Mouse (Mus musculus): ENCODE results near the gene Cryzl1.

Cryzl1 gene

GRCm38 (mm10) chr16:91688619-91689334 is 40.0 kb downstream of the Cryzl1 start, which contains the start of gene Donson:
Gene Donson, minus strand, starts transcription at chr16:91688770.
- peak; percentile 64 for DNase-seq (ENCODE audit: low read depth)

DNA sequence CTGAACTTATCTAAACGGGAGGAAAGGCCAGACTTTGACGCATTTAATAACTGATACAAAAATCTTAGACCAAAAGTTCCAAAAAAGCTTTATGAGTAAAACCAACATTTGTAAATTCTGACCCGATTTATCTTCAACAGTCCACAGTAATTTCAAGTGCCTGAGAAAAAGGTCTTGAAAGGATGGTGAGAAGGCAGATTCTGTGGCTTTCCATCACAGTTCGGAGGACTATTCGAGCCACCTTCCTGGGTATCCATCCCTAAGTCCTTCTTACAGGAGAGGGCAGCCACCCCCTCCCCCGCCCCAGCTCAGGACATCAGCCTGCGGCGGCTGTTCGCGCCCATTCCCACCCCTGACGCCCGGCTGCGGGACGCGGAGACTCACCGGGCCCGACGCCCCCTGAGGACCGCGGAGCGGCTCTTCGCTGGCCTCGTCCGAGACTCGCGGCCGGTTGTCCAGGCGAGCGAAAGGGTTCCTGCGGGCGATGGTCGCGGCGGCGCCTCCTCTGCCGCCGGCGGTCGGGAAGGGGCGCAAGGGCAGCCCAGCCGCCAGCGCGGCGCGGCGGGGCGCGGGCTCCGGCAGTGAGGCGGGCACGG is 40.7 kb downstream of the Cryzl1 start:
- DNase-seq (ENCODE audit: low read depth): no peak

- DNase-seq (ENCODE audit: low read depth): no peak
Observed at GRCm38 (mm10) chr16:91686369-91686768, 42.4 kb downstream of the Cryzl1 start.

DNA sequence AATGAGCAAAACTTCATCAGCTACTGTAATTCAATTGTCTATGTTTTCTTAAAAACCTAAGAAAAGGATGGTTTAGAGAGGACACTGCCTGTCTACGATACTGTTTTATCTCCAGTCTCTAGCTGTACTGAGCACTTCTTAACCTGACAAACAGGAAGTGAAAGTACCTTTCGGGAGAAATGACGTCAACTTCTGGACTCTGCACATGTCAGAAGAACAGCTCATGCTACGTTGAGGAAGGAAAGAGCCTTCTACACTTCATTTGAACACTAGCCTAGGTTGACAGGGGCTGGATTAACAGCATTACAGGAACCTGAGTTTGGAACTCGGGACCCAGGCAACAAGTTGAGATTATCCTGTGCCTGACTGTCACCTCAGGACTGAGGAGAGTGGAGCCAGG is 43.2 kb downstream of the Cryzl1 start:
- DNase-seq (ENCODE audit: low read depth): no peak

DNA sequence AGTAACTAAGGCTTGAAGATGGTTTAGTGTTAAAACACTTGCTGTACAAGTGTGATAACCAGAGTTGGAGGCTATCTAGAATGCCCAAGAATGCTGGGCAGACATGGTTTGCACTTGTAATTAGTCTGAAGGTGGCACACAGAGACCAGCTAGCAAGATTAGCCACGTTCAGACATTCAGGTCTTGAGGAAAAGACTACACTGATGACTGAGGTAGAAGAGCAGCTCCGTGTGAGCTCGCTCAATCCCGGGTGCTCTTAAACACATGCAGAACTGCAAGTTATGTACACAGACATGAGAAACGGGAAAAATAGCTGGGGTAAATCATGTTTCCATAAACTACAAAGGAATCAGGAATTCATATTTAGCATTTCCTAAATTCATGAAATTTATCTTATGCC is 48.1 kb downstream of the Cryzl1 start:
- no peak for DNase-seq (ENCODE audit: low read depth)

GRCm38 (mm10) chr16:91678147-91678911 is 50.4 kb downstream of the Cryzl1 start:
- DNase-seq (ENCODE audit: low read depth): no peak

GRCm38 (mm10) chr16:91674500-91674899 is 54.3 kb downstream of the Cryzl1 start:
- no peak for DNase-seq (ENCODE audit: low read depth)

GRCm38 (mm10) chr16:91663795-91664194 is 65.0 kb downstream of the Cryzl1 start:
- DNase-seq (ENCODE audit: low read depth): no peak

GRCm38 (mm10) chr16:91662336-91662735 is 66.4 kb downstream of the Cryzl1 start:
- no peak for DNase-seq (ENCODE audit: low read depth)

DNA sequence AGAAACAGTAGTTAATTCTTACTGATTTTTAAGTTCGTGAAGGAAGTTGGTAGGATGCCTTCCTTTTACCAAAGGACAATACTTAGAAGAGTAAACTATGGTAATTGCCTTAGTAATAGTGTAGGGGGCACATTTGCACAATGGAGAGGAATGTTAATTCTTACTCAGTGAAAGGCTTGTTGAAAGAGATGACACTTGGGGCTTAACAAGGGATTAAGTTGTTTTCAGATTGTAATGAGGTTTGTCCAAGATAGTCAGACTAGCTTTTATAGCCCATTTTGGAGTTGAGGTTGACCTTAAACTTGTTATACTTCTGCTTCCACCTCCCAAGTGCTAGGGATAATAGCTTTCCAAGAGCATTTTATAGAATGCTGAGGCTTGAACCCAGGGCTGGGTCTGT is 67.4 kb downstream of the Cryzl1 start:
- DNase-seq (ENCODE audit: low read depth): no peak

- no peak for DNase-seq (ENCODE audit: low read depth)
Observed at GRCm38 (mm10) chr16:91659798-91660197, 69.0 kb downstream of the Cryzl1 start.

- no peak for DNase-seq (ENCODE audit: low read depth)
Observed at GRCm38 (mm10) chr16:91658471-91658870, 70.3 kb downstream of the Cryzl1 start.

DNA sequence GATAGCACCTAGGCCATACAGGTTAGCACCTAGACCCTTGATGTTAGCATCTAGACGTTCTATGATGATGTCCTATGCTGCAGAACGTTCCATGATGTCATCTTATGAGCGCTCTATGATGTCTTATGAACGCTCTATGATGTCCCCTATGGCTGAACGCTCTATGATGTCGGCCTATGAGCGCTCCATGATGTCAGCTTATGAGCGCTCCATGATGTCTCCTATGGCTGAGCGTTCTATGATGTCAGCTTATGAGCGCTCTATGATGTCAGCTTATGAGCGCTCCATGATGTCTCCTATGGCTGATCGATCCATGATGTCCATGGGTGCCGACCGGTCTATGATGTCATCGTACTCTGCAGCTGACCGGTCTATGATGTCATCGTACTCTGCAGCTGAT is 71.5 kb downstream of the Cryzl1 start:
- no peak for DNase-seq (ENCODE audit: low read depth)

DNA sequence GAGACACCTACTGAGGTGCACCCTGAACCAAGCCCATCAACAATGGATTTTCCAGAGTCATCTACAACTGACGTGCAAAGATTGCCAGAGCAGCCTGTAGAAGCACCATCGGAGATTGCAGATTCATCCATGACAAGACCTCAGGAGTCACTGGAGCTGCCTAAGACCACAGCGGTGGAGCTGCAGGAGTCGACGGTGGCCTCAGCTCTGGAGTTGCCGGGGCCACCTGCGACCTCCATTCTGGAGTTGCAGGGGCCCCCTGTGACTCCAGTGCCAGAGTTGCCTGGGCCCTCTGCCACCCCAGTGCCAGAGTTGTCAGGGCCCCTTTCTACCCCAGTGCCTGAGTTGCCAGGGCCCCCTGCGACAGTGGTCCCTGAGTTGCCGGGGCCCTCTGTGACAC is 73.5 kb downstream of the Cryzl1 start:
- no peak for DNase-seq (ENCODE audit: low read depth)

GRCm38 (mm10) chr16:91652191-91652590 is 76.6 kb downstream of the Cryzl1 start:
- DNase-seq (ENCODE audit: low read depth): no peak

GRCm38 (mm10) chr16:91649781-91650180 is 79.0 kb downstream of the Cryzl1 start:
- DNase-seq (ENCODE audit: low read depth): no peak

DNA sequence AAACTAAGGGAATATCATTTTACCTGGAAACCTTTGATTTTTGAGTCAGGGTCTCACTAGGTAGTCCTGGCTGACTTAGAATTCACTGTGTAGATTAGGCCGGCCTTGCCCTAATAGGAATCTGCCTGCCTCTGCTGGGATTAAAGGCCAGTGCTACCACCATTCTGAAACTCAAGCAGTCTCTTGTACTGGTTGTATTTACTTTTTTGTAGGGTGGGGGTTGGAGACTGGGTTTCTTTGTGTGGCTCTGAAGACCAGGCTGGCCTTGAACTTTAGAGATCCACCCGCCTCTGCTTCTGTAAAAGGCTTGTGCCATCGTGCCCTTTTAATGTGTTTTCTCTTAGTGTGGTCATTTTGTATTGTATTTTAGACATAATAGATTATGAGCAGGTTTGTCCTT is 79.5 kb downstream of the Cryzl1 start:
- DNase-seq (ENCODE audit: low read depth): no peak

- DNase-seq (ENCODE audit: low read depth): no peak
Observed at GRCm38 (mm10) chr16:91648220-91648550, 80.6 kb downstream of the Cryzl1 start.

DNA sequence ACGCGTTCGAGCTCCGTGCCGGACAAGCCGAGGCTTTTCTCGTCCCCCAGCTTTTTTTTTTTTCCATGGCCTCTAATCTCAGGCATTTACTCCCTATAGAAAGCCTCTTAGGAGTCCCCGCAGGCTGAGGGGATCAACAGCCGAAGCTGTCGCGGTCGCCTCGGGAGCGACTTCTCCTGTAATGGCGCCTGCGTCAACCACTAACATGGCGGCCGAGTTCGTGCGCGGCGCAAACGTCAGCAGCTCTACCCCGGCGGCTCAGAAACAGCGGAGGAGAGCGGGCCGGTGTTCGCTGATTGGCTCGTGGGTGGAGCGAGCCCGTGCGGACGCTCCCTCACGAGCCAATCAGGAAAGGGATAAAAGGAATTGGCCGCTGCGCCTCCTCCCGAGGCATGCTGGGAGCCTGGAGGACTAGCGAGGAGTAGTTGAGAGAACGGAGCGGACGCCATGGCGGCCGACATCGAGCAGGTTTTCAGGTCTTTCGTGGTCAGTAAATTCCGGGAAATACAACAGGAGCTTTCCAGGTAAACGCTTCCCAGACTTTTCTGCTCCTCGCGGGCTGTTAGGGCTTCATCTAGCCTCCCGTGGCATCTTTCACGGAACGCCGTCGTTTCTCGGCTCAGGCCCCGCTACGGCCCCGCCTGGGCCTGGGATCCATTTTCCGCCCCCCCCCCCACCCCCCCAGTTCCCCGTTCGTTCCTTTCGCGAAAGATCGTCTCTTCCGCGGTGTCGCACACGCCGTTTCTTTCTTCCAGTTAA is 81.1 kb downstream of the Cryzl1 start, which contains the start of gene Son:
Gene Son, plus strand, starts transcription at position 46 of the 759 bp plus-strand sequence.
- DNase-seq (ENCODE audit: low read depth): peak; percentile 93

DNA sequence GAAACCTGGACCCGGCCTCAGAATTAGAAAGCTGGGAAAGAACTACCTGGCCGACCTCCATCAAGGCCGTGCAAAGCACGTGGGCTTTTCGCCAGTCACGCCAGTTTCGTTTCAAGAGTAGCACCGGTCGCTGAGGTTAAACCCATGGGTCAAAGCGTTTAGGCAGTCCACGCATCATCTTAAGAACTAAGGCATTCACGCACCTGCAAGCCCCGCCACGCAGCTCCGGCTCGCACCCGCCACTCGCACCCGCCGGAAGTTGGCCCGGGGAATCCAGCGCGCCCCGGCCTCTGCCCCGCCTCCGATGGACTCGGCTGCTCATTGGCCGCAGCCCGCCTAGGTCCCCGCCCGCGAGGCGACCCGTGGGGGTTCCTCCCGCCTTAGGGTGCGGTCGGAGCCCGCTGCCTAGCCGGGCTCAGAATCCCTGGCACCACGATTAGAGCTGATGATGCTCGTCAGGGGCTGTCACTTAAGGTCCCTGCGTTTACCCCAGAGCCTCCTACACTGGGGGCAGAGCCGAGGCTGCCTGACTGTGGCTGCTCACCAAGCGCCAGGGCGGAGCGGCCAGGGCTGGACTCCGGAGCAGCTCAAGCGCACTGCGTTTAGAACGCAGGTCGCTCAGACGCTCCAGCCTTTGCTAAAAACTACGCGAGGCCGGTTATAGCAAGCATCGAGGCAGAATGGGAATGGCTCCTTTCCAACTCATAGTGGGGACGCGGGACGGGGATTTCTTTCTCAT is 81.9 kb downstream of the Cryzl1 start, which contains the start of gene Gart:
Gene Gart, minus strand, starts transcription at position 272 of the 739 bp plus-strand sequence.
- DNase-seq (ENCODE audit: low read depth): peak; percentile 73

GRCm38 (mm10) chr16:91645995-91646602 is 82.7 kb downstream of the Cryzl1 start:
- peak; percentile 19 for DNase-seq (ENCODE audit: low read depth)
